Mouse (Mus musculus) kidney, embryonic 15.5 days (tissue): ENCODE measurements around the gene Pex11g. TPM values are rescaled to one million over a fixed set of nuclear protein-coding genes. Genes with fewer than 3 reads are reported as not detected.
A peak's percentile ranks its signal among the peaks of the same experiment; 100 is the strongest.

Source experiments
- ATAC-seq: fragments of 200-750 bp; cut with Nextera tagmentation; replicated peaks from 2 replicates; pipeline ENCODE4 v1.8.0; 2017; ENCODE audit warnings: moderate TSS enrichment; ENCODE audit not compliant: low FRiP score
- H3K27ac ChIP-seq: fragments of 300-500 bp; sonication (generic); 2 replicates; pipeline ENCODE4 v1.5.1; 2015; ENCODE audit warnings: mild to moderate bottlenecking, inconsistent platforms
- H3K27me3 ChIP-seq: fragments of 300-500 bp; sonication (generic); 2 replicates; pipeline ENCODE4 v1.6.1; 2015; ENCODE audit warnings: inconsistent platforms
- H3K36me3 ChIP-seq: fragments of 300-500 bp; sonication (generic); 2 replicates; pipeline ENCODE4 v1.6.1; 2015; ENCODE audit warnings: inconsistent platforms
- H3K4me1 ChIP-seq: fragments of 300-500 bp; sonication (generic); 2 replicates; pipeline ENCODE4 v1.6.1; 2015; ENCODE audit warnings: inconsistent platforms
- H3K4me2 ChIP-seq: fragments of 300-500 bp; sonication (generic); 2 replicates; pipeline ENCODE4 v1.6.1; 2015; ENCODE audit warnings: moderate library complexity, mild to moderate bottlenecking, inconsistent platforms
- H3K4me3 ChIP-seq: fragments of 300-500 bp; sonication (generic); replicated peaks from 2 replicates; pipeline ENCODE4 v1.5.1; 2015; ENCODE audit warnings: mild to moderate bottlenecking, inconsistent platforms
- H3K9ac ChIP-seq: fragments of 300-500 bp; sonication (generic); 2 replicates; pipeline ENCODE4 v1.6.1; 2015; ENCODE audit warnings: mild to moderate bottlenecking, inconsistent platforms
- H3K9me3 ChIP-seq: fragments of 300-500 bp; sonication (generic); replicated peaks from 2 replicates; pipeline ENCODE4 v1.6.1; 2016; ENCODE audit warnings: inconsistent platforms
- WGBS: fragments of 180-500 bp; shearing (Covaris S2); methylation state at CpG from one replicate; pipeline ENCODE4 v1.1.7; 2015; ENCODE audit warnings: mixed read lengths; 5-methylcytosine and 5-hydroxymethylcytosine counted together
- polyA plus RNA-seq: library from polyadenylated mRNA; unstranded; fragments of >200 nt; fragmentation: Nextera tagmentation; extraction: Ambion mirVana; gene quantifications from 2 replicates; pipeline ENCODE4 v1.2.1, GENCODE M21; 2015

The Pex11g gene
- polyA plus RNA-seq, 1 experiment from 2014 or later: 7.5 TPM

DNA sequence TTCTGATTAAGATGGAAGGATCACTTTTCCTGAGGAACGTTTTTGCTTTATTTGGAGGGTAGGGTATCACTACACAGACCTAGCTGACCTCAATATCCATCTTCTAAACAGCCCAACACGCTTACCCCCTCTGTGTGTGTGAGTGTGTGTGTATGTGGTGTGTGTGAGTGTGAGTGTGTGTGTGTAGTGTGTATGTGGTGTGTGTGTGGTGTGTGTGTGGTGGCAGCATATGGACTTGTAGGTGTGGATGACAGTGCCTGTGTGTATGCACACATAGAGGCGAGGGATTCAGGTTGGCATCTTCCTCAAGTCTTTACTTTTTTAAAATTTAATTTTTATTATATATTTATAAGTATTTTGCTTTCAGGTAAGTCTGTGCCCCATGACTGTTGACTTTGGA, 31.1 kb upstream of the Pex11g start:
- 86% methylated on average over 3 of the region's 3 CpGs for WGBS
- no peak overlapping the region for H3K9ac ChIP-seq
- 0 out of 2 replicates have a peak overlapping the region, but pooled peaks have one; percentile 94 for H3K27ac ChIP-seq
- peaks cover 41% of the 10 kb centered on the region for H3K36me3 ChIP-seq
- no peak overlapping the region for H3K4me2 ChIP-seq
- no peak for ATAC-seq
- no peaks in the 10 kb centered on the region for H3K27me3 ChIP-seq
- peaks cover 31% of the 10 kb centered on the region for H3K4me1 ChIP-seq
- no peaks in the 10 kb centered on the region; the same call in 1 of the 2 replicates for H3K9me3 ChIP-seq
- no peak overlapping the region for H3K4me3 ChIP-seq

DNA sequence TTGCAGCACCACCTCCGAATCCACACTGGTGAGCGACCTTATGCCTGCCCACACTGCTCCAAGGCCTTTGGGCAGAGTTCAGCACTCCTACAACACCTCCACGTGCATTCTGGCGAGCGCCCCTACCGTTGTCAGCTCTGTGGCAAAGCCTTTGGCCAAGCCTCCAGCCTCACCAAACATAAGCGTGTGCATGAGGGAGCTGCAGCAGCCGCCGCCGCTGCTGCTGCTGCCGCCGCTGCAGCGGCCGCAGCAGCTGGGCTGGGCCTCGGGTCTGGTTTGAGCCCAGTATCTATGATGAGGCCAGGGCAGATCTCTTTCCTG, 28.9 kb upstream of the Pex11g start:
- H3K4me3 ChIP-seq: no peak overlapping the region
- peaks cover 21% of the 10 kb centered on the region for H3K4me1 ChIP-seq
- H3K36me3 ChIP-seq: peaks cover 39% of the 10 kb centered on the region
- H3K27ac ChIP-seq: no peak overlapping the region
- no peaks in the 10 kb centered on the region for H3K27me3 ChIP-seq
- no peak overlapping the region for H3K4me2 ChIP-seq
- H3K9ac ChIP-seq: no peak overlapping the region
- H3K9me3 ChIP-seq: no peaks in the 10 kb centered on the region; the same call in 1 of the 2 replicates
- no peak for ATAC-seq
- WGBS: 93% methylated on average over 15 of the region's 15 CpGs

- peaks cover 39% of the 10 kb centered on the region for H3K36me3 ChIP-seq
- 95% methylated on average over 44 of the region's 44 CpGs for WGBS
- H3K27me3 ChIP-seq: no peaks in the 10 kb centered on the region
These were observed 28.3 kb upstream of the Pex11g start for GRCm38 (mm10) chr8:3495578-3496427.

DNA sequence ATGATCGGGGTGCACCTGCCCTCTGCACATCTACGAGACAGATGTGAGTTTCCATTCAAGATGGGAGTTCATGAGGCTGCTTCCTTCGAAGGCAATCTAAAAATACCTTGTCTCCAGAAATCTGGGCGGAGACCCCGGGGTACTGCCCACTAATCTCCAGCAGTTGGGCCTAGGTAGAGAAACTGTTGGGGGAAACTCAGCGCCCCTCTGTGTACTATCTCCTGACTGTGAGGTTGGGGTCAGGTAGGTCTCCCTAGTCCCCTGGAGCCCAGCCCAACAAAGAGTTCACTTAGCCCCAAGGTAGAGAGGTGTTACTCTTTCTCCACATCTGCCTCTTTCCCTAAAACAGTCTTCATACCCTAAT, 26.3 kb upstream of the Pex11g start:
- no peaks in the 10 kb centered on the region; the same call in 1 of the 2 replicates for H3K9me3 ChIP-seq
- H3K36me3 ChIP-seq: peaks cover 36% of the 10 kb centered on the region
- peak; percentile 17; the same call in 1 of the 2 replicates for ATAC-seq
- H3K4me1 ChIP-seq: peaks cover 8% of the 10 kb centered on the region
- peak overlapping the region; percentile 97 for H3K9ac ChIP-seq
- peak overlapping the region; percentile 92 for H3K4me3 ChIP-seq
- peak overlapping the region; percentile 68 for H3K4me2 ChIP-seq
- no peaks in the 10 kb centered on the region for H3K27me3 ChIP-seq
- WGBS: 28% methylated on average over 6 of the region's 6 CpGs
- H3K27ac ChIP-seq: peak overlapping the region; percentile 90

More at GRCm38 (mm10) chr8:3495578-3496427, 28.3 kb upstream of the Pex11g start:
- H3K4me2 ChIP-seq: no peak overlapping the region
- no peak overlapping the region for H3K27ac ChIP-seq
- no peak overlapping the region for H3K4me3 ChIP-seq
- no peaks in the 10 kb centered on the region; the same call in 1 of the 2 replicates for H3K9me3 ChIP-seq
- no peak overlapping the region for H3K9ac ChIP-seq
- peaks cover 15% of the 10 kb centered on the region for H3K4me1 ChIP-seq
- no peak for ATAC-seq

GRCm38 (mm10) chr8:3492901-3493844, 25.7 kb upstream of the Pex11g start, which contains the start of gene Zfp358:
Gene Zfp358 (plus strand): TSS chr8:3493138.
- Histone ChIP-seq H3K4me1 (peaks cover 8% of the 10 kb centered on the region), H3K4me3 (peak within 1 kb of the TSS; percentile 92), H3K9ac (peak within 1 kb of the TSS; percentile 97), H3K27me3 (no peaks in the 10 kb centered on the region), H3K27ac (peak within 1 kb of the TSS; percentile 90), H3K4me2 (peak within 1 kb of the TSS; percentile 68), H3K36me3 (peaks cover 36% of the 10 kb centered on the region), H3K9me3 (no peaks in the 10 kb centered on the region; the same call in 1 of the 2 replicates)
- ATAC-seq: peak; percentile 93
- WGBS: under 1% methylated on average over 48 of the region's 64 CpGs

DNA sequence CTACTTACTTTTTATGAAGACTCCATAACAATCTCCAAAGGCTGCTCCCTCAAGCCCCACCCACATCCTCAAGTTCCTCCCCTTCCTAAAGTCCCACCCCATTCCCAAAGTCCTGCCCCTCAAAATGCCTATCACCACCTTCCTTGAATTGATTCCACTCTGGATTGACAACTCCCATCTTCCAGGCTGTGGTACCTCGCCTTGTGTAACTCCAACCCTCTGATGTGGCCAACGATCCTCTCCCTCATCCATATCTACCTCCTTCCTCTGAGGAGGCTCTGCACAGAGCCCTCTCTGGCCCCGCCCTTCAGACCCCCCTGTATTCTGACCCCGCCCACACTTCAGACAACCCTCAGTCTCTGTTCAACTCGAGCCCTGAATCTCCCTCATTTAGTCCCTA, 17.7 kb upstream of the Pex11g start:
- Histone ChIP-seq H3K4me3 (no peak overlapping the region), H3K36me3 (no peaks in the 10 kb centered on the region), H3K9me3 (no peaks in the 10 kb centered on the region), H3K4me1 (no peaks in the 10 kb centered on the region), H3K9ac (no peak overlapping the region), H3K27me3 (no peaks in the 10 kb centered on the region), H3K4me2 (no peak overlapping the region), H3K27ac (no peak overlapping the region)
- ATAC-seq: 0 out of 2 replicates have a peak, but pooled peaks have one; percentile 35
- WGBS: 40% methylated on average over 5 of the region's 5 CpGs

GRCm38 (mm10) chr8:3483546-3483945, 16.1 kb upstream of the Pex11g start:
- Histone ChIP-seq H3K4me1 (no peaks in the 10 kb centered on the region), H3K36me3 (no peaks in the 10 kb centered on the region), H3K27ac (no peak overlapping the region), H3K9ac (no peak overlapping the region), H3K4me3 (no peak overlapping the region), H3K27me3 (no peaks in the 10 kb centered on the region), H3K9me3 (no peaks in the 10 kb centered on the region), H3K4me2 (no peak overlapping the region)
- no peak for ATAC-seq
- 85% methylated on average over 7 of the region's 7 CpGs for WGBS

DNA sequence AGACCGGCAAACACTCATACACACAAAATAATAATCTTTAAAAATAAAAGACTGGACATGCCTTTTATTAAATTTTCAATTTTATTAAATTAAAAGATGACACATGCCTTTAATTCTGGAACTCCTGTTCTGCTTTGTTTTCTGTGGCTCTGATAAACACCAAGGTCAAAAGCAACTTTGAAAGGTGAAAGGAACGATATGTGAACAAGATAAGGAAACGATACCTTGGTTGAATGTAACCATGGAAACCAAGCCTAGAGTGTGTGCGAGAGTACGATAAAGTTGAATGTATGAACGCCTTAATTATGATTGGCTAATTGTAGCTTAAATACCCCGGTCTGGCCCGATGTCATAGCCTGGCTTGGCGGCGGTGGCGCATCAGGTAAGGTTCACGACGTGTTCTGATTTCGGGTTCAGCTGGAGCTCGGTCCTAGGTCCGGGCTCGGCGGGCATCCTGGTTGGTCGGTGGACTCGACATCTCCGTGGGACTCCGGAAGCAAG, 14.8 kb upstream of the Pex11g start:
- Histone ChIP-seq H3K4me1 (no peaks in the 10 kb centered on the region), H3K36me3 (no peaks in the 10 kb centered on the region), H3K9me3 (no peaks in the 10 kb centered on the region), H3K27me3 (0 out of 2 replicates have a peak, but pooled peaks cover 3% of the 10 kb centered on the region), H3K9ac (no peak overlapping the region), H3K27ac (no peak overlapping the region), H3K4me2 (no peak overlapping the region), H3K4me3 (no peak overlapping the region)
- WGBS: 89% methylated on average over 22 of the region's 22 CpGs
- no peak for ATAC-seq

GRCm38 (mm10) chr8:3481605-3482004, 14.1 kb upstream of the Pex11g start:
- 62% methylated on average over 5 of the region's 5 CpGs for WGBS
- ATAC-seq: no peak
- H3K4me3 ChIP-seq: no peak overlapping the region
- no peaks in the 10 kb centered on the region for H3K36me3 ChIP-seq
- H3K27me3 ChIP-seq: 0 out of 2 replicates have a peak, but pooled peaks cover 3% of the 10 kb centered on the region
- no peaks in the 10 kb centered on the region for H3K9me3 ChIP-seq
- H3K4me1 ChIP-seq: no peaks in the 10 kb centered on the region
- H3K9ac ChIP-seq: no peak overlapping the region
- no peak overlapping the region for H3K4me2 ChIP-seq
- H3K27ac ChIP-seq: no peak overlapping the region

- no peak overlapping the region for H3K27ac ChIP-seq
- no peak overlapping the region for H3K4me3 ChIP-seq
- WGBS: 51% methylated on average over 4 of the region's 4 CpGs
- peaks cover 7% of the 10 kb centered on the region; the same call in 1 of the 2 replicates for H3K4me1 ChIP-seq
- H3K27me3 ChIP-seq: peaks cover 15% of the 10 kb centered on the region; the same call in 1 of the 2 replicates
- ATAC-seq: no peak
- no peak overlapping the region for H3K9ac ChIP-seq
- no peak overlapping the region for H3K4me2 ChIP-seq
- H3K36me3 ChIP-seq: no peaks in the 10 kb centered on the region
- H3K9me3 ChIP-seq: no peaks in the 10 kb centered on the region
These were observed 12.8 kb upstream of the Pex11g start for GRCm38 (mm10) chr8:3480221-3480785.

DNA sequence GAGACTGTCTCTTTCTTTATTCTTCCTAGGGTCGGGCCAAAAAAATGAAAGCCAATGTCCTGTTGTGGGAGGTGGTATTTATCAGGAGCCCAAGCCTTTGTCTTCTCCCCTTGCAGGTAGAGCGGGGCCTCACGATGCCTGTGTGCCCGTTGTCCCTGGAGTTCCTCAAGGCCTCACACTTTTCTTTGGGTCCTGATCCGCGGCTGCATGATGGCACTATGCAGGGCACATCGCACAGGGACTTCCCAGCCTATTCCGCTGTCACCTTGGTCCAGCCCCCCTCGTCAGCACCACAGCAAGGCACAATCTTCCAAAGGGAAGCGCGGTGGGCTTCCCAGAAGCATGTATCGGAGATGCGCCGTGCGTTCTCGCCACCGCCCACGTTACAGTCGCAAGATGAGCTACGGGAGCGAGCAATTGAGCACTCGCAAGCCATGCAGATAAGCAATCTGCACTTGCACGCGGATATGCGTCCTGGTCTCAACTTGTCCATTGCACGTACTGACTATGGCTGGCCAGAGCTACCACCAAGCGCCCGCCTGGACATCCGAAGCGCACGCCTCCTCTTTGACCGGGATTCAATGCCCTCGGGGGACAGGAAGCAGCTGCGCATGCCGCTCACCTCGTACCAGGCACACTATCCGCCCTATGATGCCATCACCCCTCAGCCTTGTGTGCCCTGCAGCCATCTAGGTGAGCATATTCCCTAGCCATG, 8.4 kb upstream of the Pex11g start:
- H3K9ac ChIP-seq: 0 out of 2 replicates have a peak overlapping the region, but pooled peaks have one; percentile 2
- H3K36me3 ChIP-seq: no peaks in the 10 kb centered on the region
- H3K27me3 ChIP-seq: peaks cover 18% of the 10 kb centered on the region; the same call in 1 of the 2 replicates
- no peak overlapping the region for H3K27ac ChIP-seq
- WGBS: 22% methylated on average over 37 of the region's 37 CpGs
- H3K9me3 ChIP-seq: no peaks in the 10 kb centered on the region
- no peak for ATAC-seq
- peak overlapping the region; percentile 54 for H3K4me2 ChIP-seq
- H3K4me1 ChIP-seq: peaks cover 7% of the 10 kb centered on the region; the same call in 1 of the 2 replicates
- peak overlapping the region; percentile 26 for H3K4me3 ChIP-seq
